Mouse (Mus musculus) testis, adult 2 months (tissue): ENCODE results near the gene Ngly1.

Experiments
- CTCF ChIP-seq: fragments of 200-500 bp; IDR thresholded peaks from 2 replicates; pipeline ENCODE4 v1.5.1; 2012; ENCODE audit warnings: low read depth, mild to moderate bottlenecking, inconsistent platforms, low read length, moderate library complexity; ENCODE audit not compliant: control insufficient read depth, insufficient read depth, insufficient replicate concordance
- POLR2A ChIP-seq: fragments of 200-500 bp; IDR thresholded peaks from 2 replicates; pipeline ENCODE4 v1.6.1; 2012; ENCODE audit warnings: low read depth, mild to moderate bottlenecking, inconsistent platforms, low read length, moderate library complexity; ENCODE audit not compliant: control insufficient read depth

GRCm38 (mm10) chr14:16200220-16200912, 48.7 kb upstream of the Ngly1 start:
- no peak for TF ChIP-seq POLR2A
- TF ChIP-seq CTCF = no peak
